Mouse (Mus musculus): ENCODE results near the gene Itpk1. TPM values are rescaled to one million over a fixed set of nuclear protein-coding genes. Genes with fewer than 3 reads are reported as not detected.

Itpk1 gene
- total RNA-seq, 2 experiments from 2014 or later = 6.5 to 7.4 TPM

- ATAC-seq (replicated peaks; ENCODE audit: low FRiP score, low TSS enrichment, poor library complexity, severe bottlenecking) = no peak
These were observed 96.8 kb downstream of the Itpk1 start for GRCm38 (mm10) chr12:102607808-102608517.

DNA sequence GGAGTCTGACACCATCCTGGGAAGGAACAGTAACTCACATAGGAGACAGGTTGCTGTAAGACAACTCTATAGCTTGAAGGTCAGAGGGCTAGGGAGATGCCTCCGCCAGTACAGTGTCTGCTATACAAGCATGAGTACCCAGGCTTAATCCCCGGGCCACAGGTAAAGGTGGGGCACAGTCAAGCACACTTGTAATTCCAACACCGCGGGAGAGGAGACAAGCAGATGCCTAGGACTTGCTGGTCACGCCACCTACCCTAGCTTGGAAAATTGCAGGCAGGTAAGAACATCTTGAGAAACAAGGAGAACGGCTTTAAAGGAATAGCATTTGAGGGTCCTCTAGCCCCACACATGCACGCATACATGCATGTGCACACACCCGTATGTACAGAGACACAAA is 97.7 kb downstream of the Itpk1 start:
- no peak for ATAC-seq (replicated peaks; ENCODE audit: low FRiP score, low TSS enrichment, poor library complexity, severe bottlenecking)

GRCm38 (mm10) chr12:102605607-102606006 is 99.1 kb downstream of the Itpk1 start:
- no peak for ATAC-seq (replicated peaks; ENCODE audit: low FRiP score, low TSS enrichment, poor library complexity, severe bottlenecking)

DNA sequence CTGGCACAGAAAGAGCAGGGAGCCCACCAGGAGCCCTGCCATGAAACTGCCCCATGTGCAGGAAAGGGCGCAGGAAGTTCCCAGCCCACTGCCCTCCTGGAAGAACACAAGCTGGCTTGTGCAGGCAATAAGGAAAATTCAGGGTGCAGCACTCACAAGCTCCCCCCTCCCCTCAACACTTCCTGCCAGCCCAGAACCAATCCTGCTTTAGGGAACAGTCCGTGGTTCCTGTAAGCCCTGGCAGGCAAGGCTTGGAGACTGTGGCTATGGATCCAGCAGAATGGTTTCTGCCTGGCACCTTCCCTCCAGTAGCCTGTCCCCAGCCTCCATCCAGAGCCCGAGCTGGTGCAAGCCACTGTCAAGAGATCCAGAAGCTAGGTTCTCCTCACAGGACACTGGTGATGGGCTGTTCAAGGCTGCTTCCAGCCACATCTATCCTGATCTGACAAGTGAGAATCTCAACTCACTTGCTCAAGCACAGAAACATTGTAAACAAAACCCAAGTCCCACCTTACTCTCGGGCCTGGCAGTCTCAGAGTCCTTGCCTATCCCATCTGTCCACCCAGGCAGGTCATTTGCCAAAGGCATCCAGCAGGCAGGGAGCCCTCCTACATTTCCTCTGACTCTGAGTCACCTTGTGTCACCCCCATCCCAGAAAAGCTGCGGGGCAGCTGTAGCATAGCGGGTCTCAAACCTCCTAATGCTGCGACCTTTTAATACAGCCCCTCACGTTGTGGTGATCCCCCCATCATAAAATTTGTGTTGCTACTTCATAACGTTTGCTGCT is 102.3 kb downstream of the Itpk1 start:
- no peak for ATAC-seq (replicated peaks; ENCODE audit: low FRiP score, low TSS enrichment, poor library complexity, severe bottlenecking)

- no peak for ATAC-seq (replicated peaks; ENCODE audit: low FRiP score, low TSS enrichment, poor library complexity, severe bottlenecking)
These were observed 102.9 kb downstream of the Itpk1 start for GRCm38 (mm10) chr12:102601847-102602246.

- ATAC-seq (replicated peaks; ENCODE audit: low FRiP score, low TSS enrichment, poor library complexity, severe bottlenecking) = no peak
These were observed 104.4 kb downstream of the Itpk1 start for GRCm38 (mm10) chr12:102600345-102600744.

DNA sequence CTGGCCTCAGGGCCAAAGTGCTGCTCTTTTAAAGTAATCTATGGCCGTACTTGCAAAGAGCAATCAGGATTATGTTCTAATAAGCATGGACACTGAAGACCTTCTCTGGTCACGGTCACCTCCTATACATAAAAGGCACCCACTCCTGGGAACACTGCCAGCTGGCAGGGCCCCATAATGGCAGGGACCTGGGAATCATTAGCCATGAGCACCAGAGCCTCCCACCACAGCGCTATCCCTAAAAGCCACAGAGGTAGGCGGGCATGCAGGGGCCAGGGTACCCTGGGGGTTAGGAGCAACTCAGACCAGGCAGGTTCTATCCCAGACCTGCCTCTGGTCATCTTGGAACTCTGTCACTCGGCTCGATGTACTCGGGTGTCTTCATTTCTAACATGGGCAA is 104.9 kb downstream of the Itpk1 start:
- no peak for ATAC-seq (replicated peaks; ENCODE audit: low FRiP score, low TSS enrichment, poor library complexity, severe bottlenecking)

DNA sequence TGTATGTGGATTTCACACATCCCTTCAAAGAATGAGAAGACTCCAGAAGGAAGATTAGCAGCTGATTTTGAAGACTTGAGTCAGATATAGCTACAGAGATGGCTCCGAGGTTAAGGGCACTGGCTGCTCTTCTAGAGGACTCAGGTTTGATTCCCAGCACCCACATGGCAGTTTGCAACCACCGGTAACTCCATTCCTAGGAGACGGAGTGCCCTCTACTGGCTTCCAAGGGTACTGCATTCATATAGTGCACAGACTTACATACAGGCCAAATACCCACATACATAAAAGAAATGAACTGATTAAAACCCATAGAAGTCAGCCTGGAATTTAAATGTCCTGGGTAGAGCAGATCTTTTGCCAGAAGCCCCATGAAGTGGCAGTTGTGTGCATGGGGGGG is 106.2 kb downstream of the Itpk1 start:
- no peak for ATAC-seq (replicated peaks; ENCODE audit: low FRiP score, low TSS enrichment, poor library complexity, severe bottlenecking)

DNA sequence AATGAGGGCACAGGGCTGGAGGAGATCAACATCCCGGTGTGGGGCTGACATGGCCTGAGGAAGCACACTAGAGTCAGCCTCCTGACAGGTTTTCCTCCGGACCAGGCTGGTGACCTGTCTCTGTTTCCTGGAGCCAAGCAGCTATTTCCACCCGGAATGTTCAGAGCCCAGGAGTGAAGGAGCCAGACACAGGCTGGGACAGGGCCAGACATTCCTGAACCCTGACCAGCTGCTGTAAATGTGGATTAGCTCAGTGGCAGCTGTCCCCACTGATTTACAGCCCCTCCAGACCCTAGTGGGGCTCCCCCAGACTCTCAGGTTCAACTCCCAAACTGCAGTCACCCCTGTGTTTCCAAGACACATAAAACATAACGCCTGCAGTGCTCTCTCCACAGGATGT is 107.3 kb downstream of the Itpk1 start:
- ATAC-seq (replicated peaks; ENCODE audit: low FRiP score, low TSS enrichment, poor library complexity, severe bottlenecking) = no peak

- peak; percentile 59 for ATAC-seq (replicated peaks; ENCODE audit: low FRiP score, low TSS enrichment, poor library complexity, severe bottlenecking)
These were observed 108.3 kb downstream of the Itpk1 start for GRCm38 (mm10) chr12:102596410-102596809.

GRCm38 (mm10) chr12:102594627-102595026 is 110.1 kb downstream of the Itpk1 start:
- ATAC-seq (replicated peaks; ENCODE audit: low FRiP score, low TSS enrichment, poor library complexity, severe bottlenecking) = no peak

GRCm38 (mm10) chr12:102593699-102594098 is 111.0 kb downstream of the Itpk1 start:
- ATAC-seq (replicated peaks; ENCODE audit: low FRiP score, low TSS enrichment, poor library complexity, severe bottlenecking) = no peak

GRCm38 (mm10) chr12:102590711-102591360 is 113.9 kb downstream of the Itpk1 start:
- ATAC-seq (replicated peaks; ENCODE audit: low FRiP score, low TSS enrichment, poor library complexity, severe bottlenecking) = no peak

DNA sequence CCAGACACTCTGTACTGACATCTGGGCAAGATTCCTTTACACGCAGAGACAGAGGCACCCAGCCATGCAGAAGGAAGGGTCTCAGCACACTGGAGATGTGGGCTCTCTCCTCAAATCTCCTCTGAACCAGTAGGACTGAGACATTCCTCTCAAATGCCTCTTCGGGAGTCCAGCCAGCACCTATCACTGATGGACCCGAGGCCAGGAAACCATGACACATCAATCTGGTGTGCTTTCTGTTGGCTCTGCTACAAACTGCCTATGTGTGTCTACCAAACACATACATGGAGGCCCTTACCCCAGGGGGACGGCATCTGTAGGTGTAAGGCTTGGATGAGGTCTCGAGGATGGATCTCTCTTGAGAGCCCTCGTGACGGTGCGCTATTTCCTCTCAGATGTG is 117.6 kb downstream of the Itpk1 start:
- no peak for ATAC-seq (replicated peaks; ENCODE audit: low FRiP score, low TSS enrichment, poor library complexity, severe bottlenecking)

- no peak for ATAC-seq (replicated peaks; ENCODE audit: low FRiP score, low TSS enrichment, poor library complexity, severe bottlenecking)
These were observed 118.3 kb downstream of the Itpk1 start for GRCm38 (mm10) chr12:102586286-102586881.

GRCm38 (mm10) chr12:102585390-102585789 is 119.3 kb downstream of the Itpk1 start:
- no peak for ATAC-seq (replicated peaks; ENCODE audit: low FRiP score, low TSS enrichment, poor library complexity, severe bottlenecking)

DNA sequence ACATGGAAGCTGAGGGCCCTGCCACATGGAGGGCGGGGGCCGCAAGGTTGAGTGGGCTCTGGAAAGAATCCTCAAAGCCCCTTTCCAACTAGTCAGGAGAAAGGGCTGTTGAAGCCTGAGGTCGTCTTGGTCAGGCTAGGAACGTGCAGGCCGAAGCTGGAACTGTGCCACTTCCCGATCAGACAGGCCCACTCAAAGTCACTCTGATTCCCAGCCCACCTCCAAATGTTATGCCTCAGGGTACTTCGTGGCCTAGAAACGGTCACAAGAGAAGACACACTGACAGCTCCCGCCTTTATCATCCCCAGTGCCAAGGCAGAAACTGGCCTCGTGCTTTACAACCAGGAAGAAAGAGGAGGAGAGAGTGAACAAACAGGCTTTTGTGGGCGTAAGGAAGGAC is 122.3 kb downstream of the Itpk1 start:
- ATAC-seq (replicated peaks; ENCODE audit: low FRiP score, low TSS enrichment, poor library complexity, severe bottlenecking) = no peak

GRCm38 (mm10) chr12:102581579-102582196 is 123.0 kb downstream of the Itpk1 start:
- ATAC-seq (replicated peaks; ENCODE audit: low FRiP score, low TSS enrichment, poor library complexity, severe bottlenecking) = peak; percentile 45; the same call in 1 of the 2 replicates

DNA sequence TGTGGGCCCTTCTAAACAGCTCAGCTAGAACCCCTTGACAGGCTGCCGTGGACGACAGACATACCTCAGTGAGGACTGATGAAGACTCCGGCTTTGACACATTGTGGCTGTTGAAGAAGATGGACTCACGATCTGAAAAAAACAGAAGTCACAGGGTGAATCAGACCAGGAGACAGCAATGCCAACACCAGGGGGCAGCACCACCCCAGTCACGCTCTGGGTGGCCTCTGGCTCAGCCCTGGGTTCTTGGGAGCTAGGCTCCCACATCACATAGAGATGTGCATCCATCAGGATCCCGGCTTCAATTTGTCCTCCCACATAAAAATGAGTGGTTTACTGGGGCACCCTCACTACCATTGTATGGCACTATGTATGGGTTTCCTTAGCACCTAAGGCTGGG is 125.7 kb downstream of the Itpk1 start:
- ATAC-seq (replicated peaks; ENCODE audit: low FRiP score, low TSS enrichment, poor library complexity, severe bottlenecking) = peak; percentile 71
